Mouse (Mus musculus) kidney, adult 2 months (tissue): Measurements from ENCODE around the gene Plekha7.

Experiments used
- CTCF ChIP-seq: fragments of 200-500 bp; conservative IDR thresholded peaks from 2 replicates; pipeline ENCODE4 v1.5.1; 2011; ENCODE audit warnings: low read depth, mild to moderate bottlenecking, control low read depth, low read length, moderate library complexity, mixed read lengths; ENCODE audit not compliant: insufficient read depth, insufficient read length
- POLR2A ChIP-seq: fragments of 200-500 bp; IDR thresholded peaks from one replicate; pipeline ENCODE4 v1.6.1; 2011; ENCODE audit warnings: low read depth, low read length, control low read depth

DNA sequence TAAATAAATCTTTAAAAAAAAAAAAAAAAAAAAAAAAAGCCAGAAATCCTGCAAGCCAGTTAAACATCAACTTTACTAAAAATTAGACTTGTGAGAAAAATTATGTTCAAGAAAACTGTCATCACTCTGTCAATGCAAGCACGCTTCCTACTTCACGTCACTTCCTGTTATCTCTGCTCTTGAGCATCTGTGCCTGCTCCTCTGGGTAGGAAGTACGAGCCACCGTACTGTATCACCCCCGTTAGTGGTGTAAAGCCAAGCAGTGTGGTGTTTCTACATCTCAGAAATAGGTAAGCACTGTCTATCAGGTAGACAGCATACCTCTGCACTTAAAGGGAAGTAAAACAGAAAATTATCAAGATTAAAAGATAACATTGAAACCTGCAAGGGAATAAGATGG lies 19.7 kb upstream of the Plekha7 start:
- no peak for TF ChIP-seq CTCF
- TF ChIP-seq POLR2A = no peak
